Mouse (Mus musculus): ENCODE data around the gene Btbd35f28. TPM values are rescaled to one million over a fixed set of nuclear protein-coding genes. Genes with fewer than 3 reads are reported as not detected.

The Btbd35f28 gene
- not detected for polyA plus RNA-seq (2014; fragmentation: Illumina TruSeq; extraction: RNeasy Lipid Tissue Mini Kit (QIAGEN cat#74804))

GRCm38 (mm10) chrX:4196276-4196675 lies at the start of gene Btbd35f28:
Gene Btbd35f28 (plus strand): TSS chrX:4196576.

Other genes starting within 250 kb of the Btbd35f28 start
- gene Btbd35f16, start 239.6 kb upstream of the Btbd35f28 start, polyA plus RNA-seq (2014; fragmentation: Illumina TruSeq; extraction: RNeasy Lipid Tissue Mini Kit (QIAGEN cat#74804)), result not detected
- gene Btbd35f3, start 158.9 kb upstream of the Btbd35f28 start, polyA plus RNA-seq (2014; fragmentation: Illumina TruSeq; extraction: RNeasy Lipid Tissue Mini Kit (QIAGEN cat#74804)), result not detected
- not detected for gene Btbd35f20, start 94.7 kb downstream of the Btbd35f28 start, polyA plus RNA-seq (2014; fragmentation: Illumina TruSeq; extraction: RNeasy Lipid Tissue Mini Kit (QIAGEN cat#74804))
- gene Btbd35f17, start 174.1 kb downstream of the Btbd35f28 start, polyA plus RNA-seq (2014; fragmentation: Illumina TruSeq; extraction: RNeasy Lipid Tissue Mini Kit (QIAGEN cat#74804)), result not detected

Measured in ovary, adult 10 weeks (tissue).